Mouse (Mus musculus) liver, adult 2 months (tissue): ENCODE data around the gene Txlng.

Experiments used
- CTCF ChIP-seq: fragments of 200-500 bp; IDR thresholded peaks from 2 replicates; pipeline ENCODE4 v1.5.1; 2011; ENCODE audit warnings: low read depth, low read length, control low read depth
- POLR2A ChIP-seq: fragments of 200-500 bp; IDR thresholded peaks from 2 replicates; pipeline ENCODE4 v1.6.1; 2011; ENCODE audit warnings: low read length, control low read depth; ENCODE audit not compliant: insufficient read depth; ENCODE audit errors: extremely low read depth

GRCm38 (mm10) chrX:162832101-162832500, 2.8 kb upstream of the Txlng start:
- no peak for TF ChIP-seq CTCF
- no peak for TF ChIP-seq POLR2A
